Mouse (Mus musculus) small intestine, adult 2 months (tissue): ENCODE measurements at regions not wholly inside any gene's neighbourhood (a gene's known extent, or its start where the extent isn't known, plus 50 kb on each side); places are given as distances from the start of the nearest gene placed in this dataset.

Experiments
- CTCF ChIP-seq: fragments of 200-500 bp; IDR thresholded peaks from 2 replicates; pipeline ENCODE4 v1.5.1; 2012; ENCODE audit warnings: low read depth, mild to moderate bottlenecking, control low read depth, inconsistent platforms, low read length, moderate library complexity, mixed read lengths; ENCODE audit not compliant: insufficient replicate concordance, insufficient read length; ENCODE audit errors: extremely low read depth
- POLR2A ChIP-seq: fragments of 200-500 bp; IDR thresholded peaks from 2 replicates; pipeline ENCODE4 v1.6.1; 2012; ENCODE audit warnings: low read depth, mild to moderate bottlenecking, control low read depth, inconsistent platforms, low read length, moderate library complexity

GRCm38 (mm10) chr6:6280812-6281568, 64.0 kb upstream of the Slc25a13 start:
- no peak for TF ChIP-seq POLR2A
- no peak for TF ChIP-seq CTCF
